Mouse (Mus musculus) c-Kit-positive CD71-negative TER-119-negative erythroid progenitor cells, embryonic 14.5 days (primary cell): Measurements from ENCODE around the gene Coch.
"Not testable (repeated sequence)": the region's sequence is repeated elsewhere in the genome, so short reads cannot be mapped to it uniquely, and the experiment has no call there.

Experiments
- DNase-seq: peaks from one replicate; pipeline ENCODE4 v3.0.0-alpha.2; 2013; ENCODE audit warnings: low read depth

Gene Coch

GRCm38 (mm10) chr12:51593229-51594029 lies at the start of gene Coch:
Gene Coch (plus strand): TSS chr12:51593341.
- no peak for DNase-seq

- no peak for DNase-seq
Measured at GRCm38 (mm10) chr12:51543402-51543960, 49.7 kb upstream of the Coch start.

GRCm38 (mm10) chr12:51555041-51555440 lies 38.1 kb upstream of the Coch start:
- DNase-seq, result no peak

DNA sequence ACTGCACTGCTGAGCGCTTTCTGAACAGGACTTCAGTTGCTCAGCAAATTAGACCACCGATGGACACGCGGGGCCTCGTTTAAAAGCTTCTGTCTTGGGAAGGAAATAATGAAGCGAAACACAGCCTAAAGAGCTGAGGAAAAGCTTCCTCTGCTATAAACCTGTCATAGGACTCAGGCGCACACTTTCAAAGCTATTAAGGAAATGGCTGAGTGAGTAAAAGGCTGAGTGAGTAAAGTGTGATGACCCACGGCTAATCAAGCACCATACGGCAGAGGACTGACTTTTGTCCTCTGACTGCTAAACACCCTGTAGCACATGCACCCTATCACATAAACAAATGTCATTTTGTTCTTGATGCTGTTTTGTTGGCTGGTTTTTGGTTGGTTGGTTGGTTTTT lies 31.7 kb upstream of the Coch start:
- DNase-seq, result no peak

GRCm38 (mm10) chr12:51567225-51567624 lies 25.9 kb upstream of the Coch start:
- DNase-seq, result no peak

- DNase-seq, result no peak
Measured at GRCm38 (mm10) chr12:51569472-51569871, 23.7 kb upstream of the Coch start.

GRCm38 (mm10) chr12:51569944-51570343 lies 23.2 kb upstream of the Coch start:
- DNase-seq, result no peak

DNA sequence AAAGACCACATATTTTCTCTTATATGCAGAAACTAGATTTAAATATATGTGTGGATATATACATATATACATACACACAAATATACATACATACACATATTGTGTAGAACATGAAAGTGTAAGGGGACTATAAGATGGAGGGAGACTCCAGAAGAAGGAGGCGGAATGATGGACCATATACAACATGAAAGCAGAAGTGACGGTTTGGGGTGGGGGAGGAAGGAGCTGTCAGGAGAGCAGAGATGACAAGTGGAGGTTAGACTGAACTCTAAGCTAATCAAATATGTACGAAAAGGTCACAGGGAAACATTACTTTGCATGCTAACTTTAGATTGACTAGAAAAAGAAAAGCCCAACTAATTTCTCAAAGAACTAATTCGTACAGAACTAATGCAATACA lies 20.5 kb upstream of the Coch start:
- no peak for DNase-seq

- not testable (repeated sequence) for DNase-seq
Measured at GRCm38 (mm10) chr12:51577816-51578215, 15.3 kb upstream of the Coch start.

DNA sequence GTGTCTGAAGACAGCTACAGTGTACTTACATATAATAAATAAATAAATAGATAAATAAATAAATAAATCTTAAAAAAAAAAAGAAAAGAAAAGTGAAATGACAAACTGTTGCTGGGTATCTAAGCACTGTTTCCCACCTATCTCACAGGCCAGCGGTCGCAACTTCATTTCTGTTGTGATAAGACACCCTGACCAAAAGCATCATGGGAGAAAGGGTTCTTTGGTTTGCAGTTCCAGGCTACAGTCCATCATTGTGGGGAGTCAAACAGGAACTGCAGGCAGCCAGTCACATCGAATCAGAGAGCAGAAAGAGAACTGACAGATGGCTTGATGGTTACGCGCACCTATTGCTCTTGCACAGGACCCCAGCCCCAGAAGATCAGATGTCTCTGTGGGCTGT lies 3.9 kb upstream of the Coch start:
- DNase-seq, result no peak

DNA sequence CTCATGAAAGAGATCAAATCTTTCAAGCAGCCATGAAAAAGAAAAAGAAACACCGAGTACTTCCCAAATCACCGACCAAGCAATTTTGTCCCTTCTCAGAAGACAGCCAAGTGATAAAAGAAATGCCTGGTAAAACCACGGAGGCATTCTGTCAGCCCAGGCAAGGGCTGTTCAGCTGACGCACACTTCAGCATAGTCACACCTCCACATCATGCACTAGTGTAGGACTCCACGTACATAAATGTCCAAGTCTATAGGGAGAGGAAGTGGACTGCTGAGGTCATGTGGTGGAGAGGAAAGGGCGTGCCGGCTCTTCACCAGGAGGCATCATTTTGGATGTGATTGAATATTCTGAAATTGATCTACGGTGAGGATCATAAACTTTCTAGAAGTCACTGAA lies 1.2 kb upstream of the Coch start:
- no peak for DNase-seq

GRCm38 (mm10) chr12:51592888-51593228 lies 283 bp upstream of the Coch start:
- DNase-seq, result no peak

- DNase-seq, result no peak
Measured at GRCm38 (mm10) chr12:51594030-51594470, 909 bp downstream of the Coch start.

DNA sequence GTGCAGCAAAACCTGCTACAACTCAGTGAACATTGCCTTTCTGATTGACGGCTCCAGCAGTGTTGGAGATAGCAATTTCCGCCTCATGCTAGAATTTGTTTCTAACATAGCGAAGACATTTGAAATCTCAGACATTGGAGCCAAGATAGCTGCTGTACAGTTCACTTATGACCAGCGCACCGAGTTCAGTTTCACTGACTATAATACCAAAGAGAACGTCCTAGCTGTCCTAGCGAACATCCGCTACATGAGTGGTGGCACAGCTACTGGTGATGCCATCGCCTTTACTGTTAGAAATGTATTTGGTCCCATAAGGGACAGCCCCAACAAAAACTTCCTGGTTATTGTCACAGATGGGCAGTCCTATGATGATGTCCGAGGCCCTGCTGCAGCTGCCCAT lies 10.2 kb downstream of the Coch start:
- DNase-seq, result no peak

DNA sequence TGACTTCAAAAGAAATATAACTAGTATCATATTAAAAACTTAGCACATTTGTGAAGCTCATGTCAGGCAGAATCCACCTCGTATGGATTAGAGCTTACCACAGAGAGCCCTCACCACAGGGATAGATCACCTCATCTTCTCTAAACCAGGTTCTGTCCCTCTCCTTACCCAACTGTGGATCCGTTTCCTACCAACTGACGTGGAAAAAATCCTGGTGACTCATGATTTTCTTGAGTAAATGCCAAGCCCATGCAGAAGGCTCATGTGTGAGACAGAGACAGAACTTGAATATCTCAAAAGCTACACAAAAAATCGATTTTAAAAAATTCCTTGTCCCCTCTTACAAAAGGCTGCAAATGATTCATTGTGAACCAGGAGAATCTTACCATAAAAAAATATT lies 13.0 kb downstream of the Coch start:
- DNase-seq, result no peak

DNA sequence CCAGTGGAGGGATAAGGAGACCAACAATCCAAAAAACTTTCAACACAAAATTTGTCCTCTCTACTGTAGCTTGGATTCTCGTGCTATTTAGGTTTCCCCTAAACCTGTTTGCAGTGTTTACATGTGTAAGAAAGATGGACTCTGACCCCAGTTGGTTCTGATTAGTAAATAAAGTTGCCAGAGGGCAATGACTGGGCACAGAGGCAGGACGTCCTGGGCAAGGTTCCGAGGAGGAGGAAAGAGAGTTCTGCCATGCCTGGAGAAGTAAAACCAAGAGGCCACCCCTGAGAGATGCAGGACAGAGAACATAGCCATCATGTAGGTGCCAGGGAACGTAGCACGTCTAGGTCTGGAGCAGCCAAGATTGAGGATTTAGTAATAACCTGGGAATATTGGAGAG lies 19.2 kb downstream of the Coch start:
- DNase-seq, result no peak

- no peak for DNase-seq
Measured at GRCm38 (mm10) chr12:51620572-51620971, 27.4 kb downstream of the Coch start.

GRCm38 (mm10) chr12:51621161-51621560 lies 28.0 kb downstream of the Coch start:
- DNase-seq, result no peak

- DNase-seq, result no peak
Measured at GRCm38 (mm10) chr12:51622670-51623365, 29.7 kb downstream of the Coch start.

DNA sequence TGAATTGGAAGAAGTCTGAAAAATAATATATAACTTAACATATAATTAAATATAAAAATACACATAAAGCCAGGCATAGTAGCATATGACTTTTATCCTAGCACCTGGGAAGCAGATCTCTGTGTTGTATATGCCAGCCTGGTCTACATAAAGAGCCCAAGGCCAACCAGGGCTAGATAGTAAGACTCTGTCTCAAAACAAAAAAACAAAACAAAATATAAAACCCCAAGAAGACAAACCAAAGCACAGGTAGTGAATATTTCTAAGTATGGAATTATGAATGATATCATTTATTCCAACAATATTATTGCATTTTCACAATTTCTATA lies 30.2 kb downstream of the Coch start:
- DNase-seq, result no peak

- no peak for DNase-seq
Measured at GRCm38 (mm10) chr12:51633481-51633880, 40.3 kb downstream of the Coch start.

- DNase-seq, result no peak
Measured at GRCm38 (mm10) chr12:51636260-51636659, 43.1 kb downstream of the Coch start.

GRCm38 (mm10) chr12:51636689-51637470 lies 43.7 kb downstream of the Coch start:
- DNase-seq, result no peak
